Mouse (Mus musculus) brain, embryonic 14.5 days (tissue): ENCODE measurements around the gene Scamp1.

ENCODE experiments used
- CTCF ChIP-seq: fragments of 200-500 bp; IDR thresholded peaks from 2 replicates; pipeline ENCODE4 v1.5.1; 2012; ENCODE audit warnings: inconsistent platforms, mild to moderate bottlenecking, moderate library complexity, borderline replicate concordance; ENCODE audit not compliant: insufficient read depth, insufficient read length; ENCODE audit errors: extremely low read depth
- POLR2A ChIP-seq: fragments of 200-500 bp; IDR thresholded peaks from 2 replicates; pipeline ENCODE4 v1.6.1; 2012; ENCODE audit warnings: mild to moderate bottlenecking, inconsistent platforms, borderline replicate concordance; ENCODE audit not compliant: poor library complexity, insufficient read depth, insufficient read length, severe bottlenecking; ENCODE audit errors: extremely low read depth

- TF ChIP-seq CTCF (no peak), POLR2A (no peak)
Measured at GRCm38 (mm10) chr13:94199829-94200228, 85.8 kb downstream of the Scamp1 start.
